Mouse (Mus musculus) mesoderm, embryonic 11.5 days (tissue): Measurements from ENCODE around the gene Dach1.
A peak's percentile ranks its signal among the peaks of the same experiment; 100 is the strongest.

ENCODE experiments used
- DNase-seq: peaks from one replicate; pipeline ENCODE4 v3.0.0-alpha.2; 2012; ENCODE audit warnings: low read depth, low spot score

The Dach1 gene

DNA sequence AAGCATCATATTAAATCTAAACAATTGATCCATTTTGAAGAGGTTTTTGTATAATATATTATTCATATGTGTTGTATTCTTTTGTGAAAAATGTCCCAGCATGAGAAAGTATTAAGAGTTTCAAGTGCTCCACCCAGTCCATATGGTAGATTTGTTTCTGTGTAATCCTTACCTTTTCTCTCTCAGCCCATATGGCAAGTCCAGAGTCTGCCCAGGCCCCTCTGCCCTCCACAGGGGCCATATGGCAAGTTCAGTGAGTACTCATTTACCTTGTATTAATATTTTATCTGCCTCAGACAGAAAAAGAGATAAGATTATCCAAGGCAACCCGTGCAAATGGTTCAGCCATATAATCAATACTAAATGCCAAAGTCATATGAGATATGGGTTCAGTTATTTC lies 314.2 kb downstream of the Dach1 start:
- DNase-seq, result peak; percentile 28

DNA sequence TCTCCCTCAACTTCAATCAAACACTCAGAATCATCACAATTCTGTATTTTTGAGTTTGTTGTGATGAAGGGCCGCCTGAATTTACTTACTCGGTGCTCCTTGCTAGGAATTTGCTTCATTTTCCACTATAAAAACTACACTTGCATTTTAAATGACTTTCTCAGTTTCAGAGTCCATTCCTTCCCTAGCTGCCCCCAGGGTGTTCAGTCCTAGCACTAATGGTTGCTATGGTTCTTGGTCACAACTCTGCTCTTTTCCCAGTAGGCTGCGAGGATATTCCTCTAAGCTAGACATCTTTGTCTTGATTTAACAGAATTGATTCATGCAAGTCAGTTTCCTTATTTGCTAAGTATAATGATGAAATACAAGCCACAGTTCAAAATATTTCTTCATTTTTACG lies 319.1 kb downstream of the Dach1 start:
- DNase-seq, result no peak

DNA sequence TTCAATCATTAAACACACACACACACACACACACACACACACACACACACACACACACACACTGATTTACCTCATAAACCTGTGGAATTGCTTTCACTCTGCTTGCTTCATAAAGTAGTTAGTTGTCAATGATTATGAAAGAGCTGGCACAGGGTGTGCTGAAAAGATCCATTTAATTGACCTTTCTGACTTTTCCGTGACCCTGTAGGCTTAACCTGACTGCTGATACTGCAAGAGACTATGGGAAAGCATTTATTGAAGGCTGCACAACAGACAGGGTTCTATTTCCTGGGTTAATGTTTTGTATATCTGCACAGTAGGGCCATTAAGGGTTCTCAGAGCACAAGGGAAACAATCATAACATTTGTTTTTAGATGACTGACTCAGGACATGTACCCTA lies 321.9 kb downstream of the Dach1 start:
- no peak for DNase-seq

DNA sequence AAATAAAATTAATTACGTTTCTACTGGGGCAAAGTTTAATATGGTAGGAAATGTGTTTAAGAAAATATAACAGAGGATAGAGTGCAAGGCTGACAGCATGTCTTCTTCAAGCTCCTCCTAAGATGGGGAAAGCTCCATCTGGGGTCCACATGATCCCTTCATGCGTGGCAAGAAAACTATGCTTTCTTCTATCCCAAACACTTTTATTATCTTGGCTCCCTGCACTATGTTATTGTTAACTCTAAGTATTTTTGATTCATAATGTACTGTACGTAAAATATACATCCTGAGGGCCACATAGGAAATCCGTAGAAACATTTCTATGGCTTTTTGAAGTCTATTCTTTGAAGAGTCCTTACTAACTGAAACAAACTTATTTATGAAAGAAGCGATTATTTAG lies 330.3 kb downstream of the Dach1 start:
- no peak for DNase-seq

GRCm38 (mm10) chr14:97829865-97830264 lies 339.7 kb downstream of the Dach1 start:
- no peak for DNase-seq

DNA sequence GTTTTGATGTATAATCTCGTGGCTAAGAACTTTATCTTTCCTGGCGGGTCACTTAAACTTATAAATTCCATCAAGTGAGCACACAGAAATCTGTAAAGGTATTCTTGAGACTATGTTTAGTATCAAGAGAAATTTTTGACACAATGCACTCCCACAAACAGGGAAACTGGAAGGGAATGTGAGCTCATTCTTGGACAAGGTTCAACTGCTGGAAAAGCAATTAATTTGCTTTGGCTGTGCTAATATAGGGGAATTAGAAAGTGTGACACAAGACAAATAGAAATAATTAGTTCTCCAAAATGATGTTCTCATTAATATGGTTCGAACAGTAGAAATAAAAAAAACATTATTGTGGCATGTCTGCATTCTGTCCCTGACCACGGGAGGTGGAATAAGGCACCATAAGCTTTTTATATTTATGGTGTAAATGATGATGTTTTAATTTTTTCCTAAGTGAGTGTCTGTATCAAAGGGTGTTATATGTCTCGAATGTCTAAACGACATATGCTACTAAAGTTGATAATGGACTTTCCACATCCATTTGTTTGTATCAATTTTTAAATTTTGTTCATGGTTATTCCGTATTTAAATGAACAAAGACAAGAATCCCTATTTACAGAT lies 354.9 kb downstream of the Dach1 start:
- DNase-seq, result no peak

DNA sequence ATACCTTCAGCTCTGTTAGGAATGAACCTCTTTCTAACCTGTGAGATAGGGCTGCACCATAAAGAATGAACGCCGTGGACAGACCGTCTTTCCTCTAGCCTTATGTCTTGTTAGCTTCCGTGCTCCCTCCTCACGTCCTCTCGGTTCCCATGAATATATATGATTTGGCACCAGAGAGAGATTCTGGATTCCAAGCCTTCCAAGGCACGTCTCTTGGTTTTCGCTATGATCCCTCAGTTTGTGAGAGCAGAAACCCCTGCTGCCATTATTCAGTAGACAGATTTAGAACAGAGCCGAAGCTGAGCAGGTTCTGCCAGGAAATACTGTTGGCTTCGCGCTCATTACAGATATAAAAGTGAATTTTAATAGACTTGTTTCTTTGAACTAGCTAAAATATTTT lies 356.0 kb downstream of the Dach1 start:
- DNase-seq, result no peak

DNA sequence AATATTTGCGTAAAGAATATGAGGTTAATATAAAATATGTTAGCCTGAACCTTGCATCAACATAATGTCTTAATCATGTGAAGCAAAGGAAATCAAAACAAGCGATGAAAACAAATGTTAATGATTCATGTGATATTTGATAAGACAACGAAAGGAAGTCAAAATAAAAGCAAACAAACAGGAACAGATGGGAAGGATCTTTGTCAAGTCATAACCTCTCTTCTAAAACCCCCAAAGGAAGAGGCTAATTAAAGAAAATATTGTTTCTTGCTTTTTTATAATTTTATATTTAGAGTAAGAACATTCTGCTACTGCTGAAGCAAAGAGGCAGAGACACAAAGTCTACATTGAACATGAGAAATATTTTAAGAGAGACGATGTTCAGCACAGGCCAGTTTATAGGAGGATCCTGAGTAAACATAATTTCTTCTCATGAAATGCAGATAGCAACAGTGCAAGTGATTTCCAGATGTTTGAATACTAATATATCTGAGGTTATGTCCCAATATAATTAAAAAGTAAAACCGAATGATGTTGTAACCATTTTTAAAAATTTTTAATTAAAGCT lies 374.1 kb downstream of the Dach1 start:
- DNase-seq, result no peak

DNA sequence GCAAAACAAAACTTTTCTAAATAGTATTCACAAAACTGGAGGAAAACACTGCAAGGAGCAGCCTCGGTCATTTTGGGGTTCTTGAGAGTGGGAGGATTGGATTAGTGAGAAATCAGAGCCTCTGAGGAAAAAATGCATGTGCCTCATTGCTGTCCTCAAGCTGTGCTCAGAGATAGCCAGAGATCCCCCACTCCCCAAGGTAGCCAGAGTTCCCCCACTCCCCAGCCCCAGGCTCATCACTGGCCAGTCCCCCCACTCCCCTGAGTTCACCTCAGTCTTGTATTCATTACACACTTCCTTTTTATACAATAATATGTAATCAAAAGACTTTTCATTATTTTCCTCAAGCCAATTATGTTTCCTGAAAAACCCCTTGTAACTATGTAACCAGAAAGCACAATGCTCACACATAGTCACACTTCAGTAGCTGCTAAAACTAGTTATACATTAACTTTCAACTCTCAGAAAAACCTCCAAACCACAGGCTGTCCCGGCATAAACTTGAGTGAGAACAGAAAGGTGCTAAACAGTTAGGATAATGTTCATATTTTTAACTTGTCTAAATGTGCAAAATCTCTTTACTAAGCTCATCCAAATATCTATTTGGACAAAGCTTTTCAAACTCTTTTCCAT lies 395.3 kb downstream of the Dach1 start:
- no peak for DNase-seq

- peak; percentile 43 for DNase-seq
Measured at GRCm38 (mm10) chr14:97754400-97754799, 415.2 kb downstream of the Dach1 start.

DNA sequence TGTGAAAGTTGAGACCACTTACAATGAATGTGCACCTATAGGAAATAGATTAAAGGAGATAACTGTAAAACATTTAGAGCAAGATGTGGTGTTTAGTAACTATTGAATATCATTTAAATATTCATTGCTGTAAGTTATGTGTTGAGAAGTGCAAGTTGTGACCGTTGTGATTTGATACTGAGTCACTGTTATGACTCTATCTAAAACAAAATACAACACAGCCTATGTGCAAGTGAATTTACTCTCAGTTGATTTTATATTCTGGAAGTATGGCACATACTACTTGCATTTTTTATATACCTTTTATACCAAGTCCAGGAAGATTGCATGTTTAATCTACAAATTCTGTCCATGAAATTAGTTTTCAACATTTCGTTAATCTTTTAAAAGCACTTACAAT lies 415.6 kb downstream of the Dach1 start:
- no peak for DNase-seq

DNA sequence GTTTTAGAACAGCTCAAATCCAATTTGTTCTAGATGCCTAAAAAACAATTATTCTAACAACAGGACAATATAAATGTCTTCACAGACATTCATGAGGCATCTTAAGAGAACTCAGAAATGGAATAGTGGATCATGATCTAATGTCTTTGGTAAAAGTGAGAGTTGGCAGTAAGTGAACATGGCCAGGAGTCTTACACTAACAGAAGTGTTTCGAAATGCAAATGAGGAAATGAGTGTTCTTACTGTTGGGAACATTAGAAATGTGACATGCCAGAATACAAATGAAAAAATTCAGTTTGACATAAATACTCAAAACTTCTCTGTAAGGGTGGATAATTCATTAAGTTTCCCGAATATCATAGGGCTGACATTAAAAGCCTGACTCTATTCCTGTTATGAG lies 426.3 kb downstream of the Dach1 start:
- DNase-seq, result no peak

DNA sequence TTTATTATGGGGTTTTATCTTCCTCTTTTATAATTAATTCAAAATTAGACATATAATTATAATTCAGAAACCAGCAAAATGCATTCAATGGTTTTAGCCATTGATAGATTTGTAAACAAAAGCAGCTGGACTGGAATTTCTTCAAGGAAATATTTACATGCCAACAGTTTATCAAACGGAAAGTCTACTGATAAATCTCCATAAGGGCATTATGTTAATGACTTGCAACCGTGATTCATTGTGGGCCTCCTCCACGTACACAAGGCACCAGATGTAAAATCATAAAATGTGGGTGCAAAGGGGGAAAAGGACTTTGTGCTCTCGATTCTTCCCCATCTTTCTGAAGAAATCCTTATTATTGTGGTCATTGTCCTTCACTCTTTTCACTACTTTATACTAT lies 426.8 kb downstream of the Dach1 start:
- no peak for DNase-seq
